Mouse (Mus musculus): Measurements from ENCODE around the gene Sema4d. TPM values are rescaled to one million over a fixed set of nuclear protein-coding genes. Genes with fewer than 3 reads are reported as not detected.

The Sema4d gene
- polyA plus RNA-seq, 1 experiment = 24.6 TPM

- Histone ChIP-seq H3K9me3 (replicated peaks; ENCODE audit: control insufficient read depth, insufficient read depth, low read length, poor library complexity, severe bottlenecking) (no peaks in the 10 kb centered on the region), H3K36me3 (ENCODE audit: control insufficient read depth, insufficient read depth, low read length, poor library complexity, severe bottlenecking) (peaks cover 35% of the 10 kb centered on the region), H3K4me1 (ENCODE audit: control insufficient read depth, insufficient read depth, low read length) (no peaks in the 10 kb centered on the region), H3K27ac (ENCODE audit: insufficient read depth, low read length) (no peak overlapping the region), H3K27me3 (ENCODE audit: control insufficient read depth, insufficient read depth, low read length, poor library complexity, severe bottlenecking) (no peaks in the 10 kb centered on the region), H3K9ac (ENCODE audit: low read depth, poor library complexity, severe bottlenecking) (no peak overlapping the region), H3K4me3 (ENCODE audit: low read depth, low read length) (no peak overlapping the region)
- no peak for TF ChIP-seq CTCF (IDR thresholded peaks at IDR 0.05; ENCODE audit: low read depth, low read length)
- no peak for TF ChIP-seq POLR2A (IDR thresholded peaks at IDR 0.05; ENCODE audit: insufficient read depth, low read length)
- no peak for TF ChIP-seq EP300 (IDR thresholded peaks at IDR 0.05; ENCODE audit: insufficient read depth, low read depth, low read length)
These were observed 143.8 kb downstream of the Sema4d start for GRCm38 (mm10) chr13:51649740-51650139.

- H3K27me3 ChIP-seq (ENCODE audit: control insufficient read depth, insufficient read depth, low read length, poor library complexity, severe bottlenecking) = no peaks in the 10 kb centered on the region
- no peak for TF ChIP-seq EP300 (IDR thresholded peaks at IDR 0.05; ENCODE audit: insufficient read depth, low read depth, low read length)
- TF ChIP-seq POLR2A (IDR thresholded peaks at IDR 0.05; ENCODE audit: insufficient read depth, low read length) = no peak
- no peak overlapping the region for H3K4me3 ChIP-seq (ENCODE audit: low read depth, low read length)
- H3K9ac ChIP-seq (ENCODE audit: low read depth, poor library complexity, severe bottlenecking) = no peak overlapping the region
- no peaks in the 10 kb centered on the region for H3K9me3 ChIP-seq (replicated peaks; ENCODE audit: control insufficient read depth, insufficient read depth, low read length, poor library complexity, severe bottlenecking)
- peaks cover 31% of the 10 kb centered on the region for H3K36me3 ChIP-seq (ENCODE audit: control insufficient read depth, insufficient read depth, low read length, poor library complexity, severe bottlenecking)
- H3K4me1 ChIP-seq (ENCODE audit: control insufficient read depth, insufficient read depth, low read length) = no peaks in the 10 kb centered on the region
- peak overlapping the region; percentile 32; the same call in 1 of the 2 replicates for H3K27ac ChIP-seq (ENCODE audit: insufficient read depth, low read length)
These were observed 145.3 kb downstream of the Sema4d start for GRCm38 (mm10) chr13:51648237-51648636.

GRCm38 (mm10) chr13:51647770-51648169 is 145.8 kb downstream of the Sema4d start:
- no peak for TF ChIP-seq EP300 (IDR thresholded peaks at IDR 0.05; ENCODE audit: insufficient read depth, low read depth, low read length)
- no peak for TF ChIP-seq CTCF (IDR thresholded peaks at IDR 0.05; ENCODE audit: low read depth, low read length)
- TF ChIP-seq POLR2A (IDR thresholded peaks at IDR 0.05; ENCODE audit: insufficient read depth, low read length) = no peak
- H3K36me3 ChIP-seq (ENCODE audit: control insufficient read depth, insufficient read depth, low read length, poor library complexity, severe bottlenecking) = peaks cover 28% of the 10 kb centered on the region
- H3K27me3 ChIP-seq (ENCODE audit: control insufficient read depth, insufficient read depth, low read length, poor library complexity, severe bottlenecking) = no peaks in the 10 kb centered on the region
- no peaks in the 10 kb centered on the region for H3K9me3 ChIP-seq (replicated peaks; ENCODE audit: control insufficient read depth, insufficient read depth, low read length, poor library complexity, severe bottlenecking)
- peak overlapping the region; percentile 59; the same call in 1 of the 2 replicates for H3K9ac ChIP-seq (ENCODE audit: low read depth, poor library complexity, severe bottlenecking)
- 0 out of 2 replicates have a peak overlapping the region, but pooled peaks have one; percentile 31 for H3K27ac ChIP-seq (ENCODE audit: insufficient read depth, low read length)
- no peak overlapping the region for H3K4me3 ChIP-seq (ENCODE audit: low read depth, low read length)
- H3K4me1 ChIP-seq (ENCODE audit: control insufficient read depth, insufficient read depth, low read length) = no peaks in the 10 kb centered on the region

GRCm38 (mm10) chr13:51646362-51647027 is 147.1 kb downstream of the Sema4d start:
- no peak for TF ChIP-seq CTCF (IDR thresholded peaks at IDR 0.05; ENCODE audit: low read depth, low read length)
- TF ChIP-seq EP300 (IDR thresholded peaks at IDR 0.05; ENCODE audit: insufficient read depth, low read depth, low read length) = no peak
- no peak for TF ChIP-seq POLR2A (IDR thresholded peaks at IDR 0.05; ENCODE audit: insufficient read depth, low read length)
- Histone ChIP-seq H3K9me3 (replicated peaks; ENCODE audit: control insufficient read depth, insufficient read depth, low read length, poor library complexity, severe bottlenecking) (no peaks in the 10 kb centered on the region), H3K4me1 (ENCODE audit: control insufficient read depth, insufficient read depth, low read length) (no peaks in the 10 kb centered on the region), H3K9ac (ENCODE audit: low read depth, poor library complexity, severe bottlenecking) (peak overlapping the region; percentile 91), H3K4me3 (ENCODE audit: low read depth, low read length) (peak overlapping the region; percentile 75), H3K36me3 (ENCODE audit: control insufficient read depth, insufficient read depth, low read length, poor library complexity, severe bottlenecking) (peaks cover 25% of the 10 kb centered on the region), H3K27me3 (ENCODE audit: control insufficient read depth, insufficient read depth, low read length, poor library complexity, severe bottlenecking) (no peaks in the 10 kb centered on the region), H3K27ac (ENCODE audit: insufficient read depth, low read length) (no peak overlapping the region)

GRCm38 (mm10) chr13:51645872-51646271 is 147.7 kb downstream of the Sema4d start:
- Histone ChIP-seq H3K9ac (ENCODE audit: low read depth, poor library complexity, severe bottlenecking) (peak overlapping the region; percentile 91), H3K9me3 (replicated peaks; ENCODE audit: control insufficient read depth, insufficient read depth, low read length, poor library complexity, severe bottlenecking) (no peaks in the 10 kb centered on the region), H3K27ac (ENCODE audit: insufficient read depth, low read length) (peak overlapping the region; percentile 79), H3K4me3 (ENCODE audit: low read depth, low read length) (peak overlapping the region; percentile 93), H3K4me1 (ENCODE audit: control insufficient read depth, insufficient read depth, low read length) (no peaks in the 10 kb centered on the region), H3K36me3 (ENCODE audit: control insufficient read depth, insufficient read depth, low read length, poor library complexity, severe bottlenecking) (peaks cover 25% of the 10 kb centered on the region), H3K27me3 (ENCODE audit: control insufficient read depth, insufficient read depth, low read length, poor library complexity, severe bottlenecking) (no peaks in the 10 kb centered on the region)
- TF ChIP-seq CTCF (IDR thresholded peaks at IDR 0.05; ENCODE audit: low read depth, low read length) (no peak), POLR2A (IDR thresholded peaks at IDR 0.05; ENCODE audit: insufficient read depth, low read length) (no peak), EP300 (IDR thresholded peaks at IDR 0.05; ENCODE audit: insufficient read depth, low read depth, low read length) (no peak)
